Mouse (Mus musculus) adrenal gland, adult 10 weeks (tissue): ENCODE results near the gene Mcl1. TPM values are rescaled to one million over a fixed set of nuclear protein-coding genes. Genes with fewer than 3 reads are reported as not detected.

Source experiments
- polyA plus RNA-seq: library from polyadenylated mRNA; stranded (reverse); fragments of 350-450 nt; fragmentation: Illumina TruSeq; extraction: RNeasy Lipid Tissue Mini Kit (QIAGEN cat#74804); gene quantifications from one replicate; pipeline ENCODE4 v1.2.3, GENCODE M21; 2014; ENCODE audit warnings: low read depth, low replicate concordance

Mcl1 gene
- 456 TPM for polyA plus RNA-seq

GRCm38 (mm10) chr3:95658236-95658867, at the start of gene Mcl1:
Gene Mcl1, plus strand, starts transcription at chr3:95658788.

GRCm38 (mm10) chr3:95624628-95625503, 33.7 kb upstream of the Mcl1 start, which contains the start of gene Ensa:
Gene Ensa, plus strand, starts transcription at chr3:95624993.

GRCm38 (mm10) chr3:95687524-95688421, 29.2 kb downstream of the Mcl1 start, which contains the start of gene Adamtsl4:
Gene Adamtsl4, minus strand, starts transcription at chr3:95687917.

Other genes starting within 250 kb of the Mcl1 start
- 62.5 TPM for gene Arnt, start 224.4 kb upstream of the Mcl1 start, polyA plus RNA-seq
- gene Ctsk, start 159.5 kb upstream of the Mcl1 start, polyA plus RNA-seq: 2.9 TPM
- gene Ctss, start 132.0 kb upstream of the Mcl1 start, polyA plus RNA-seq: 147 TPM
- not detected for gene Hormad1, start 99.1 kb upstream of the Mcl1 start, polyA plus RNA-seq
- 126 TPM for gene Golph3l, start 69.9 kb upstream of the Mcl1 start, polyA plus RNA-seq
- 70.2 TPM for gene Ensa, start 33.8 kb upstream of the Mcl1 start, polyA plus RNA-seq
- 0.47 TPM for gene Adamtsl4, start 29.1 kb downstream of the Mcl1 start, polyA plus RNA-seq
- 34.2 TPM for gene Ecm1, start 80.8 kb downstream of the Mcl1 start, polyA plus RNA-seq
- 17.7 TPM for gene Tars2, start 101.4 kb downstream of the Mcl1 start, polyA plus RNA-seq
- gene Rprd2, start 160.1 kb downstream of the Mcl1 start, polyA plus RNA-seq: 43.9 TPM
- 31.8 TPM for gene Prpf3, start 197.1 kb downstream of the Mcl1 start, polyA plus RNA-seq
- 39.8 TPM for gene Mrps21, start 212.7 kb downstream of the Mcl1 start, polyA plus RNA-seq
- 0.29 TPM for gene Ciart, start 223.5 kb downstream of the Mcl1 start, polyA plus RNA-seq
- gene BC028528, start 233.2 kb downstream of the Mcl1 start, polyA plus RNA-seq: 46.0 TPM
- 33.4 TPM for gene Aph1a, start 235.2 kb downstream of the Mcl1 start, polyA plus RNA-seq
- gene Car14, start 245.9 kb downstream of the Mcl1 start, polyA plus RNA-seq: 5.4 TPM